Mouse (Mus musculus): ENCODE results near the gene Efcab9.

- TF ChIP-seq CTCF (IDR thresholded peaks at IDR 0.05; ENCODE audit: low read depth, low read length) (no peak), POLR2A (IDR thresholded peaks at IDR 0.05; ENCODE audit: borderline replicate concordance, low read depth, low read length) (no peak)
Measured at GRCm38 (mm10) chr11:32549236-32549635, 17.4 kb upstream of the Efcab9 start.
